In the genomic region with DNA sequence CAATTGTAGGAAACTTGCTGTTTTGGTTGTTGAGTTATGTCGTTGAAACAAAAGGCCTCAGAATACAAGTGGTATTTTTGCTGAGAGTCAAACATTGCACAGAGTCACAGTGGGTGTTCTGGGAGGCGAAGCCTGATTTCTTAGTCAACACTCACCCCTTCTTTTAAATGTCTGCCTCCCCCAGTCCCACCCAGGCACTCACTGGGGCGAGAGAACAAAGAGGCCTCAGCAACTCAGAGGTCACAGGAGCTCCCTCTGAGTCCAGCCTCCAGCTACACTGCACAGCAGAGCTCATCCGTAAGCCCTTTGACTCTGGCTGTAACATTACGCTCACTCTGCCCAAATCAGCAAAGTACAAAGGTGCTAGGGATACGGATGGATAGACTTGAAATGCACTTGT, we compare ENCODE assay signal across 12 mouse cellular contexts.
A peak's percentile ranks its signal among the peaks of the same experiment; 100 is the strongest.
DNase-seq lines count a peak whose midpoint lies in the region; ATAC-seq and TF ChIP-seq lines count a peak whose summit lies in the region.
"Had no signal": no experiment of that assay in that cellular context is flagged by ENCODE, and none has a peak within 500 bp of the region (broad histone marks: within the 10 kb centered on the region; RNA-seq: fewer than 3 reads in every experiment).

No protein-coding gene starts in this region.

- H3K4me3 ChIP-seq in forebrain, embryonic 14.5 days (ENCODE audit: low read depth, low read length): no peak overlapping the region
- H3K4me3 ChIP-seq in forebrain, postnatal 0 days (ENCODE audit: low read depth, low read length): no peak overlapping the region
- H3K4me3 ChIP-seq in liver, embryonic 11.5 days (ENCODE audit: low read depth, low read length): no peak overlapping the region
- no peak overlapping the region for H3K4me3 ChIP-seq in hindbrain, embryonic 16.5 days (ENCODE audit: low read length)
- H3K4me3 ChIP-seq: embryonic facial prominence, embryonic 15.5 days had no signal

- H3K9ac ChIP-seq in forebrain, embryonic 14.5 days (ENCODE audit: low read length): no peak overlapping the region
- no peak overlapping the region for H3K9ac ChIP-seq in forebrain, postnatal 0 days
- no peak overlapping the region for H3K9ac ChIP-seq in liver, embryonic 11.5 days (ENCODE audit: low read depth, low read length)
- no peak overlapping the region for H3K9ac ChIP-seq in hindbrain, embryonic 16.5 days (ENCODE audit: low read depth, low read length)
- H3K9ac ChIP-seq: embryonic facial prominence, embryonic 15.5 days; liver, embryonic 14.5 days had no signal

- no peak overlapping the region for H3K27ac ChIP-seq in forebrain, embryonic 14.5 days (ENCODE audit: low read depth, low read length)
- no peak overlapping the region for H3K27ac ChIP-seq in forebrain, postnatal 0 days (ENCODE audit: low read depth, low read length)
- H3K27ac ChIP-seq in liver, embryonic 11.5 days (ENCODE audit: low read depth, low read length): no peak overlapping the region
- H3K27ac ChIP-seq in hindbrain, embryonic 16.5 days (ENCODE audit: low read depth, low read length): no peak overlapping the region; the same call in 1 of the 2 replicates
- H3K27ac ChIP-seq: embryonic facial prominence, embryonic 15.5 days; liver, embryonic 14.5 days had no signal

- H3K4me2 ChIP-seq in forebrain, embryonic 14.5 days (ENCODE audit: low read length): no peak overlapping the region
- H3K4me2 ChIP-seq in forebrain, postnatal 0 days (ENCODE audit: low read depth): no peak overlapping the region
- H3K4me2 ChIP-seq in liver, embryonic 11.5 days: no peak overlapping the region
- no peak overlapping the region for H3K4me2 ChIP-seq in hindbrain, embryonic 16.5 days (ENCODE audit: low read length)
- H3K4me2 ChIP-seq: embryonic facial prominence, embryonic 15.5 days had no signal

- WGBS in forebrain, embryonic 14.5 days: 18% methylated on average over 6 of the region's 6 CpGs
- 22% methylated on average over 6 of the region's 6 CpGs for WGBS in forebrain, postnatal 0 days
- 58% methylated on average over 6 of the region's 6 CpGs for WGBS in liver, embryonic 11.5 days
- 21% methylated on average over 6 of the region's 6 CpGs for WGBS in hindbrain, embryonic 16.5 days

- no peaks in the 10 kb centered on the region for H3K27me3 ChIP-seq in forebrain, embryonic 14.5 days (replicated peaks; ENCODE audit: control insufficient read depth, insufficient read depth, low read length)
- no peaks in the 10 kb centered on the region for H3K27me3 ChIP-seq in forebrain, postnatal 0 days (ENCODE audit: insufficient read depth, low read length)
- no peaks in the 10 kb centered on the region for H3K27me3 ChIP-seq in liver, embryonic 11.5 days (replicated peaks; ENCODE audit: control insufficient read depth, insufficient read depth, low read length)
- no peaks in the 10 kb centered on the region for H3K27me3 ChIP-seq in hindbrain, embryonic 16.5 days (replicated peaks; ENCODE audit: control insufficient read depth, insufficient read depth, low read length)
- H3K27me3 ChIP-seq: embryonic facial prominence, embryonic 15.5 days had no signal

- no peaks in the 10 kb centered on the region; the same call in 1 of the 2 replicates for H3K4me1 ChIP-seq in forebrain, embryonic 14.5 days (ENCODE audit: control insufficient read depth, insufficient read depth, low read length)
- H3K4me1 ChIP-seq in forebrain, postnatal 0 days (ENCODE audit: insufficient read depth): 0 out of 2 replicates have a peak, but pooled peaks cover 3% of the 10 kb centered on the region
- no peaks in the 10 kb centered on the region; the same call in 1 of the 2 replicates for H3K4me1 ChIP-seq in liver, embryonic 11.5 days (replicated peaks; ENCODE audit: control insufficient read depth, insufficient read depth, low read length)
- H3K4me1 ChIP-seq in hindbrain, embryonic 16.5 days (ENCODE audit: control insufficient read depth, insufficient read depth, low read depth, low read length): peaks cover 2% of the 10 kb centered on the region

- no peak for TF ChIP-seq CTCF in forebrain, postnatal 0 days (IDR thresholded peaks at IDR 0.05; ENCODE audit: low read depth)

- ATAC-seq in forebrain, embryonic 14.5 days: no peak
- ATAC-seq in forebrain, postnatal 0 days: no peak
- ATAC-seq in liver, embryonic 11.5 days (replicated peaks; ENCODE audit: low FRiP score): peak; percentile 45; the same call in 1 of the 2 replicates
- peak; percentile 32; the same call in 1 of the 2 replicates for ATAC-seq in hindbrain, embryonic 16.5 days

- no peaks in the 10 kb centered on the region for H3K9me3 ChIP-seq in forebrain, embryonic 14.5 days (replicated peaks; ENCODE audit: control insufficient read depth, low read length)
- H3K9me3 ChIP-seq in forebrain, postnatal 0 days (ENCODE audit: low read length): no peaks in the 10 kb centered on the region
- H3K9me3 ChIP-seq in liver, embryonic 11.5 days (ENCODE audit: control insufficient read depth, low read length): no peaks in the 10 kb centered on the region
- no peaks in the 10 kb centered on the region for H3K9me3 ChIP-seq in hindbrain, embryonic 16.5 days (ENCODE audit: control insufficient read depth, low read length)
- H3K9me3 ChIP-seq: embryonic facial prominence, embryonic 15.5 days had no signal

- DNase-seq in forebrain, embryonic 14.5 days (ENCODE audit: low spot score): peak; percentile 7
- no peak for DNase-seq in forebrain, postnatal 0 days
- no peak for DNase-seq in liver, embryonic 11.5 days (ENCODE audit: low spot score)
- DNase-seq in liver: no peak
- peak; percentile 46 for DNase-seq in retina, embryonic 14.5 days (ENCODE audit: low spot score)
- DNase-seq in ovary, postnatal 36 days (ENCODE audit: low spot score): no peak
- DNase-seq in layer of hippocampus, adult 18-20 months (ENCODE audit: low spot score in 2 of 2): no peak
- DNase-seq: adrenal gland, postnatal 14 days; thymus, postnatal 36 days had no signal

- H3K36me3 ChIP-seq in forebrain, embryonic 14.5 days (ENCODE audit: control insufficient read depth, insufficient read depth, low read length): no peaks in the 10 kb centered on the region
- H3K36me3 ChIP-seq in forebrain, postnatal 0 days (ENCODE audit: insufficient read depth): no peaks in the 10 kb centered on the region
- no peaks in the 10 kb centered on the region for H3K36me3 ChIP-seq in liver, embryonic 11.5 days (ENCODE audit: control insufficient read depth, insufficient read depth, low read length)
- H3K36me3 ChIP-seq in hindbrain, embryonic 16.5 days (ENCODE audit: control insufficient read depth, insufficient read depth, low read length): no peaks in the 10 kb centered on the region
- H3K36me3 ChIP-seq: embryonic facial prominence, embryonic 15.5 days had no signal

Comparison
In these comparisons a context has a peak if more than half of its experiments do, and no peak if none do; other contexts are left out.
1. DNase-seq: peak in forebrain, embryonic 14.5 days (single experiment) and retina, embryonic 14.5 days (single experiment); none in forebrain, postnatal 0 days (single experiment), liver, embryonic 11.5 days (single experiment), liver (single experiment), ovary, postnatal 36 days (single experiment) and layer of hippocampus, adult 18-20 months (0 of 2).
2. ATAC-seq: peak in liver, embryonic 11.5 days (single experiment) and hindbrain, embryonic 16.5 days (single experiment); none in forebrain, embryonic 14.5 days (single experiment) and forebrain, postnatal 0 days (single experiment).